Mouse (Mus musculus) liver, embryonic 14.5 days (tissue): ENCODE measurements around the gene Zfr2.

Experiments used
- CTCF ChIP-seq: IDR thresholded peaks from 2 replicates; pipeline ENCODE4 v1.5.1; 2016; ENCODE audit warnings: antibody characterized with exemption, low read depth, control low read depth
- EP300 ChIP-seq: IDR thresholded peaks from 2 replicates; pipeline ENCODE4 v1.6.1; 2016; ENCODE audit warnings: antibody characterized with exemption, low read depth

DNA sequence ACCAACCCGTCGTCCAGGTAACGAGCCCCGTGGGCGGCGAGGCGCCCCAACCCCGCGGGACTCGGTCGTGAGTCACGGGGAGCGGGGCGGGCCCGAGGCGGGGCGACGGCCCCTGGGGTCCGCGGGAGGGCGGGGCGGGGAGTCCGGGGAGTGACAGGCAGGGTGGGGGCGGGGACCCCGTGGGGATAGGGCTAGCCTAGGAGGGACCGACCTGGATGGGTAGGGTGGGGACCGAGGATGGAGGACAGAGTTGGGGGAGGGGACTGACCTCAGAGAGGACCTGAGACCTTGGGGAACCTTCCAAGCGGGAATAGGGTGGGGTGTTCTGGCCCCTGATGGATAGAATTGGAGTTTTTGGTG lies 251 bp downstream of the Zfr2 start:
- no peak for TF ChIP-seq CTCF
- TF ChIP-seq EP300: no peak
